Mouse (Mus musculus): ENCODE results near the gene Cbx3. TPM values are rescaled to one million over a fixed set of nuclear protein-coding genes. Genes with fewer than 3 reads are reported as not detected.

Gene Cbx3
- polyA plus RNA-seq, 1 experiment: 1.9 TPM

DNA sequence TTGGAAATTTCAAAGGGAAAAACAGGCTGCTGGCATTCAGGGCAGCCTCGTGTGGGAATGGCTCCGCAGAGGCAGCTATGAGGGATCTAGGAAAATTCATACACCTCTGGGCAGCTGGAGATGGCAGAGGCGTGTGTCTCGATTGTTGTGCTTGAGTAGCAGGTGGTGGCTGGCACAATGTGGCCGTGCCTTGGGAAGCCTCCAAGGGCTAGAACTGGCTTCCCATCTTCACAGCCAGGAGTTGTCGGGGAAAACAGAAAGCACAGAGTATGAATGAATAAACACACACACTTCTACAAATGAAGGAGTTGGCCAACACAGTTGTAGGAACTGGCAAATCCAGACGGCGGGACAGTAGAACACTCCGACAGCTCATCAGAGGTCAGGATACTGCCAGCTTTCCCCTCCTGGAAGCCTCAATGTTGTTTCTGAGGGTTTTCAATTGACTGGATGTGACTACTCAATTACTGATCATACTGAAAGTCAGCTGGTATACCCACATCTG, 31.3 kb upstream of the Cbx3 start:
- WGBS: 83% methylated on average over 9 of the region's 9 CpGs
- Histone ChIP-seq H3K4me3 (ENCODE audit: low read depth, low read length) (no peak overlapping the region), H3K27ac (ENCODE audit: insufficient read depth, low read depth, low read length) (no peak overlapping the region), H3K36me3 (ENCODE audit: control insufficient read depth, insufficient read depth, low read length) (no peaks in the 10 kb centered on the region), H3K27me3 (ENCODE audit: control insufficient read depth, insufficient read depth, low read length) (peaks cover 2% of the 10 kb centered on the region; the same call in 1 of the 2 replicates), H3K4me1 (ENCODE audit: control insufficient read depth, insufficient read depth, insufficient read length, low read length) (no peaks in the 10 kb centered on the region)
- TF ChIP-seq POLR2A (IDR thresholded peaks at IDR 0.05; ENCODE audit: low read depth, low read length): no peak

GRCm38 (mm10) chr6:51442191-51442835, 27.8 kb upstream of the Cbx3 start:
- H3K4me1 ChIP-seq (ENCODE audit: control insufficient read depth, insufficient read depth, insufficient read length, low read length): no peaks in the 10 kb centered on the region
- no peak overlapping the region for H3K4me3 ChIP-seq (ENCODE audit: low read depth, low read length)
- no peaks in the 10 kb centered on the region for H3K27me3 ChIP-seq (ENCODE audit: control insufficient read depth, insufficient read depth, low read length)
- no peak overlapping the region for H3K27ac ChIP-seq (ENCODE audit: insufficient read depth, low read depth, low read length)
- TF ChIP-seq POLR2A (IDR thresholded peaks at IDR 0.05; ENCODE audit: low read depth, low read length): no peak
- no peak for TF ChIP-seq CTCF (IDR thresholded peaks at IDR 0.05; ENCODE audit: extremely low read depth, insufficient read length, insufficient replicate concordance, low read depth, low read length)
- H3K36me3 ChIP-seq (ENCODE audit: control insufficient read depth, insufficient read depth, low read length): no peaks in the 10 kb centered on the region
- 52% methylated on average over 9 of the region's 9 CpGs for WGBS

- H3K27ac ChIP-seq (ENCODE audit: insufficient read depth, low read depth, low read length): no peak overlapping the region
- no peak for TF ChIP-seq POLR2A (IDR thresholded peaks at IDR 0.05; ENCODE audit: low read depth, low read length)
- no peak for TF ChIP-seq CTCF (IDR thresholded peaks at IDR 0.05; ENCODE audit: extremely low read depth, insufficient read length, insufficient replicate concordance, low read depth, low read length)
- no peaks in the 10 kb centered on the region for H3K4me1 ChIP-seq (ENCODE audit: control insufficient read depth, insufficient read depth, insufficient read length, low read length)
- 64% methylated on average over 7 of the region's 7 CpGs for WGBS
- no peaks in the 10 kb centered on the region for H3K27me3 ChIP-seq (ENCODE audit: control insufficient read depth, insufficient read depth, low read length)
- H3K4me3 ChIP-seq (ENCODE audit: low read depth, low read length): no peak overlapping the region
- peaks cover 4% of the 10 kb centered on the region; the same call in 1 of the 2 replicates for H3K36me3 ChIP-seq (ENCODE audit: control insufficient read depth, insufficient read depth, low read length)
These were observed 17.1 kb upstream of the Cbx3 start for GRCm38 (mm10) chr6:51452927-51453503.

- no peaks in the 10 kb centered on the region for H3K4me1 ChIP-seq (ENCODE audit: control insufficient read depth, insufficient read depth, insufficient read length, low read length)
- H3K27ac ChIP-seq (ENCODE audit: insufficient read depth, low read depth, low read length): no peak overlapping the region
- 16% methylated on average over 3 of the region's 3 CpGs for WGBS
- H3K4me3 ChIP-seq (ENCODE audit: low read depth, low read length): no peak overlapping the region
- TF ChIP-seq CTCF (IDR thresholded peaks at IDR 0.05; ENCODE audit: extremely low read depth, insufficient read length, insufficient replicate concordance, low read depth, low read length): no peak
- no peak for TF ChIP-seq POLR2A (IDR thresholded peaks at IDR 0.05; ENCODE audit: low read depth, low read length)
- no peaks in the 10 kb centered on the region for H3K27me3 ChIP-seq (ENCODE audit: control insufficient read depth, insufficient read depth, low read length)
- H3K36me3 ChIP-seq (ENCODE audit: control insufficient read depth, insufficient read depth, low read length): peaks cover 10% of the 10 kb centered on the region
These were observed 15.2 kb upstream of the Cbx3 start for GRCm38 (mm10) chr6:51454949-51455348.

GRCm38 (mm10) chr6:51456198-51456597, 14.0 kb upstream of the Cbx3 start:
- 50% methylated on average over 1 of the region's 1 CpGs for WGBS

GRCm38 (mm10) chr6:51457283-51457682, 12.9 kb upstream of the Cbx3 start:
- H3K27me3 ChIP-seq (ENCODE audit: control insufficient read depth, insufficient read depth, low read length): no peaks in the 10 kb centered on the region
- H3K27ac ChIP-seq (ENCODE audit: insufficient read depth, low read depth, low read length): no peak overlapping the region
- H3K4me1 ChIP-seq (ENCODE audit: control insufficient read depth, insufficient read depth, insufficient read length, low read length): no peaks in the 10 kb centered on the region
- TF ChIP-seq CTCF (IDR thresholded peaks at IDR 0.05; ENCODE audit: extremely low read depth, insufficient read length, insufficient replicate concordance, low read depth, low read length) (no peak), POLR2A (IDR thresholded peaks at IDR 0.05; ENCODE audit: low read depth, low read length) (no peak)
- peaks cover 27% of the 10 kb centered on the region for H3K36me3 ChIP-seq (ENCODE audit: control insufficient read depth, insufficient read depth, low read length)
- H3K4me3 ChIP-seq (ENCODE audit: low read depth, low read length): no peak overlapping the region
- 56% methylated on average over 3 of the region's 3 CpGs for WGBS

More at GRCm38 (mm10) chr6:51456198-51456597, 14.0 kb upstream of the Cbx3 start:
- no peaks in the 10 kb centered on the region for H3K27me3 ChIP-seq (ENCODE audit: control insufficient read depth, insufficient read depth, low read length)
- TF ChIP-seq CTCF (IDR thresholded peaks at IDR 0.05; ENCODE audit: extremely low read depth, insufficient read length, insufficient replicate concordance, low read depth, low read length) (no peak), POLR2A (IDR thresholded peaks at IDR 0.05; ENCODE audit: low read depth, low read length) (no peak)
- H3K4me3 ChIP-seq (ENCODE audit: low read depth, low read length): no peak overlapping the region
- peaks cover 18% of the 10 kb centered on the region for H3K36me3 ChIP-seq (ENCODE audit: control insufficient read depth, insufficient read depth, low read length)
- no peaks in the 10 kb centered on the region for H3K4me1 ChIP-seq (ENCODE audit: control insufficient read depth, insufficient read depth, insufficient read length, low read length)
- no peak overlapping the region for H3K27ac ChIP-seq (ENCODE audit: insufficient read depth, low read depth, low read length)

DNA sequence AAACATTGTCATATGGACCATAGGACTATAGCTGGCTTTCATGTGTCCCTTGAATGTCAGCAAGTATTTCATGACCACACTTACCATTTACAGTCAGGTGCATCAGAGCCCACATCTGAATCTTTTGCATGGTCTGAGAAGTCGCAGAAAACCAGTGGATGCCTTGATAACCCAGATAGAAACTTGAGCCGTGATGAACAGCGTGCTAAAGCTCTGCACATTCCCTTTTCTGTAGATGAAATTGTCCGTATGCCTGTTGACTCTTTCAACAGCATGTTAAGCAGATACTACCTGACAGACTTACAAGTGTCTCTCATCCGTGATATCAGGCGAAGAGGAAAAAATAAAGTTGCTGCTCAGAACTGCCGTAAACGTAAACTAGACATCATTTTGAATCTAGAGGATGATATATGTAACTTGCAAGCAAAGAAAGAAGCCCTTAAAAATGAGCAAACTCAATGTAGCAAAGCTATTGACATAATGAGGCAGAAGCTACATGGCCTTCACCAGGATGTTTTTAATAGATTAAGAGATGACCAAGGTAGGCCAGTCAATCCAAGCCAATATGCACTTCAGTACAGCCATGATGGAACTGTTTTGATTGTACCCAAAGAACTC, 12.3 kb upstream of the Cbx3 start:
- H3K27me3 ChIP-seq (ENCODE audit: control insufficient read depth, insufficient read depth, low read length): no peaks in the 10 kb centered on the region
- H3K4me1 ChIP-seq (ENCODE audit: control insufficient read depth, insufficient read depth, insufficient read length, low read length): no peaks in the 10 kb centered on the region
- TF ChIP-seq CTCF (IDR thresholded peaks at IDR 0.05; ENCODE audit: extremely low read depth, insufficient read length, insufficient replicate concordance, low read depth, low read length) (no peak), POLR2A (IDR thresholded peaks at IDR 0.05; ENCODE audit: low read depth, low read length) (no peak)
- no peak overlapping the region for H3K27ac ChIP-seq (ENCODE audit: insufficient read depth, low read depth, low read length)
- WGBS: 66% methylated on average over 8 of the region's 8 CpGs
- H3K4me3 ChIP-seq (ENCODE audit: low read depth, low read length): no peak overlapping the region
- H3K36me3 ChIP-seq (ENCODE audit: control insufficient read depth, insufficient read depth, low read length): peaks cover 31% of the 10 kb centered on the region

Data from small intestine, adult 2 months (tissue).